Mouse (Mus musculus) lung, postnatal 25 days (tissue): Measurements from ENCODE around the gene Yeats2.
"Not testable (repeated sequence)": the region's sequence is repeated elsewhere in the genome, so short reads cannot be mapped to it uniquely, and the experiment has no call there.

Experiments
- DNase-seq: peaks from one replicate; pipeline ENCODE4 v3.0.0; 2022; ENCODE audit warnings: low spot score

Yeats2 gene

DNA sequence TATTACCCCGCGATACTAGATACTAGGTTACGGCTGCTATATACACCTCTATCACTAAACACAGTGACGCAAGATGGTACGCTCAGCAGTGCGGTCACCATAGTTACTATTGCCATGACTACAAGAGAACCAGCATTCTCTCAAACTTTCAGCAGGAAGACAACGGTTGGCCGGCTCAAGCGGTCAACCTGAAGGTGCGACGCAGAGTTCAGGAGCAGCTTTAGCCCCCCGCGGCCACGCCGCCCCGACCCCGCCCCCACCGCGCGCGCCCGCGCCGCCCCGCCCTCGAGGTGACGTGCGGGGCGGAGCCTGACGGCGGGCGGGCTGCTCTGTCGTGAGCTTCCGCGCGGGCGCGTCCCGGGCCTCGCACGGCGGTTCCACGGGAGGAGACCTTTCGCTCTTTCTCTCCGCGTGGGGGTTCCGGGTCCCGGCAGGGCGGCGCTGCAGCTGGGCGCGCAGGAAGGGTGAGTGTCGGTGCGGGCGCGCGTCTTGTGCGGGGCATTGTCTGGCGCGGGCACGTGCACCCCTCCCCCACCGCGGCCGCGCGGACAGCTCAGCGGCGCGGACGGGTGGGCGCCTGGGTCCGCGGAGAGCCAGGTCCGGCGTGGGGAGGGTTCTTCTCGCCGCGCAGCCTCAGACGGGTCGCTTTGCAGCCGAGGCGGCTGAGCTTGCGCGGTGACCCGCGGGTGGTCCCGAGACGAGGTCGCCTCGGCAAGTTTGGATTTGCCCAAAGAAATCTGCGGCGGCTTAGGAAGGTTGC is at the start of gene Yeats2:
Yeats2 (plus strand) TSS at position 292 of the 760 bp plus-strand sequence.
- peak; percentile 76 for DNase-seq

DNA sequence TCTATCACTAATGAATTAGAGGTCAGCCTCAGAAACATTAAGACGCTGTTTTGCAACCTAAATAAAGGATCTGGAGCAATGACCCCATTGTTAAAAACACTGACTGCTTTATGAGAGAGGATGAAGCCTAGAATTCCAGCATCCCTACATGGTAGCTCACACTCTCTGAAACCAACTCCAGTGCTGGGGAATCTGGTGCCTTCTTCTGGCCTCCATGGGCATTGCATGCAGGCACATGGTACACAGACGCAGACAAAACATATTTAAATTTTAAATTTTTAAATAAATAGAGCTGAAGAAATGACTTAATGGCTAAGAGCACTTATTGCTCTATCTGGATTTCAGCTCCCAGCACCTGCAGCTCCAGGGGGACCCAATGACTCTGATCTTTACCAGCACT is 44.9 kb upstream of the Yeats2 start:
- no peak for DNase-seq

DNA sequence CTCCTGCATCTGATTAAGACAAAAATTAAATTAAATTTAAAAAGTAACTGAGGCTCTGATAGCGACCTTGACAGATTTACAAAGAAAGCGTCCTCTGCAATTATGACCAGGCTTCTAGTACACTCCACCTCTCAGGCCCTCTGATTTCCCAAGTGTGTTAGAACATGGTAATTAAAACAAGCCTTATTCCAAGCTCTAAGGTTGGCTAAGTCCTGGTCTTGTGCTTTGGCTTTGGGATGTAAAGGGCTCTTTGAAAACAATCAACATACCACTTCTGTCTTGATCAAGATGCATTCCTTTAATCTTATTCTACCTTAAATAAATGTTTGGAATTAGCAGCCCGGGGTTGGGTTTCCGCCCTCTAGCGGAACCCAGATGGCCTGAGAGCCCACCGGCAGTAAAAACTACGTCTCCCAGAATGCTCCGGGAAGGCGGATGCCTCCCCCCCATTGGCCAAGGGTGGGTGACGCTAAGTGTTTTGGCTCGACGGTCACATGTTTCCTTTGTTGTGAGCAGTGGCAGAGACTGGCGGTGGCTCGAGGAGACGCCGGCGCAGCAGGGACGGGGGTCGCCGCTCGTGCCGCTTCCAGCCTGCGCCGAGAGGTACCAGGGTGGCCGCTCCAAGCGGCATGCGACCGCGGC is 43.7 kb upstream of the Yeats2 start, which contains the start of gene Klhl24:
Klhl24 (plus strand) TSS at position 474 of the 642 bp plus-strand sequence.
- DNase-seq, result peak; percentile 97

GRCm38 (mm10) chr16:20097711-20098374 is 43.0 kb upstream of the Yeats2 start:
- DNase-seq, result peak; percentile 98

DNA sequence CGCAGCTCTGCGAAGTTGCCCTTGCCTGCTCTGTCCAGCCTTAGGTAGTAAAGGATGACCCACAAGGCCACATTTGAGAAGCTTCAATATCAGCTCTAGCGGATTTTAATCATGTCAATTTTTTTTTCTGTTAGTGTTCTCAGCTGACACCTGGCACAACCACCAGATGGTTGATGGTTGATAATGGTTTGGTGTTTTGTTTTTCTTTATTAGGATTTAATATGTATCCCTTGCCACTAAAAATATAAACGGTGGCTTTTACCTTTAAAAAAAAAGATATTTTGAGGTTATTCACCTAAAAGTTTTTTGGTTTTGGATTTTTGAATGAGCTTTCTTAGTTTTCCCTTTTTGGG is 42.5 kb upstream of the Yeats2 start:
- no peak for DNase-seq

GRCm38 (mm10) chr16:20098866-20099629 is 41.8 kb upstream of the Yeats2 start:
- DNase-seq, result peak; percentile 61

- DNase-seq, result no peak
Measured at GRCm38 (mm10) chr16:20106996-20107395, 33.9 kb upstream of the Yeats2 start.

DNA sequence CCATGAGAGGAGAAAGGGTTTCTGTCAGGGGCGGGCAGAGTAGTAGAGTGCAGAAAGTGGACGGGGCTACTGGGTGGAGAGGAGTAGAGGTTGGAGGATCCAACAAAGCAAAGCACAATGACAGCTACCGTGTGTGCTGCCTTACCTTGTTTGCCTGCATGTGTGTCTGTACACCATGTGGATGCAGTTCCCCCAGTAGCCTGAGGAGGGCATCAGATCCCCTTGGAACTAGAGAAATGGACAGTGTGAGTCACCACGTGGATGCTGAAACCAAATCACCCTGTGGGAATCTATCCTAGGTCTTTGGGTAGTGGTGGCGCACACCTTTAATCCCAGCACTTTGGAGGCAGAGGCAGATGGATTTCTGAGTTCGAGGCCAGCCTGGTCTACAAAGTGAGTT is 31.9 kb upstream of the Yeats2 start:
- no peak for DNase-seq

DNA sequence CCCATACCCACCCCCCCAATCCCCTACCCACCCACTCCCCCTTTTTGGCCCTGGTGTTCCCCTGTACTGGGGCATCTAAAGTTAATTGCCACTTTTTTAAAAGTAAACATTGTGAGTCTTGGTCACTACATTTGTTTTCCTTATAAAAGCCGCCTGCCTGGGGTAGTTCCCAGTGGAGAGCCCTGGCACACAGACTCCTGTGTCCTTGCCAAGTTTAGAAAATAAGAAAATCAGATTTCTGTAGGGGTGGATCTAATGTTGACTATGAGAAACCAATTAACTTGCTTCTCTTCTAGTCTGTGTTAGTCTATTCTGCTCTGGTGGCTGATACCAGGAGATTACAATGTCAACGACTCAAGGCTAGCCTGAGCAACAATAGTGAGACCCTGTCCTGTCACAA is 28.2 kb upstream of the Yeats2 start:
- no peak for DNase-seq

DNA sequence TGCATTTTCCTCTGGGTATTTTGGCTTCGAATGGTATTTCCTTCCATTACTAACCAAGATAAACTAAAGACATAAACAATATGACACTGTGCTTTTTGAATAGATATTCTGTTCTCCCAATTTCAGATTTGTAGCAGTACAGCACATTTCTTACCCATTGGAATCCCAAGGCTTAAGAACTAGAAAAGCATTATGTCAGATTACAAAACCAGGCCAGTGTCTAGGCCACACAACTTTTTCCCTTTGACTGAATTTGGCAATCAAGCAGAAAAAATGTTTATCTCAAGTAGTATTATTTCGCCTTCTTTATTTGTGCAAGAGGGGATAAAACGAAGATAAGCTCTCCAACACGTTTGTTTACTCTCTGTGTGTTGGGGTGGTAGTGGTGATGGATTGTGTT is 24.8 kb upstream of the Yeats2 start:
- no peak for DNase-seq

DNA sequence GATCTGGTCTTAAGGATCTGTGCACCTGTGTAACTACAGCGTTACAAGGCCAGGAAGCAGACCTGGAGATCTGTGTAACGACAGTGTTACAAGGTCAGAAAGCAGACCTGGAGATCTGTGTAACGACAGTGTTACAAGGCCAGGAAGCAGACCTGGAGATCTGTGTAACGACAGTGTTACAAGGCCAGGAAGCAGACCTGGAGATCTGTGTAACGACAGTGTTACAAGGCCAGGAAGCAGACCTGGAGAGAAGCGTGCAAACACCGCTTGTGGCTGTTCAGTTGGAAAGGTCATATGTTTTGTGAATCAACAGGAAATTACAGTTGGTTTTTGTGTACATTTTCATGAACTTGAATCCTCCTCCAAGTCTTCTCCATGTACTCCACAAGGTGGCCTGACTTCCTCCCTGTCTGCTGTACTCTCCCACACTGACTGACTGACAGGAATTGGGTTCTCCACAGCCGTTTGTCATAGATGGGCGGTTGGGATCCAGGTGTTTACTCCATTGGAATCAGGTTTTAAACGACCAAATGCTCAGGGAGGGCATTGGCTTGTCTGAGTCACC is 14.5 kb upstream of the Yeats2 start:
- not testable (repeated sequence) for DNase-seq

DNA sequence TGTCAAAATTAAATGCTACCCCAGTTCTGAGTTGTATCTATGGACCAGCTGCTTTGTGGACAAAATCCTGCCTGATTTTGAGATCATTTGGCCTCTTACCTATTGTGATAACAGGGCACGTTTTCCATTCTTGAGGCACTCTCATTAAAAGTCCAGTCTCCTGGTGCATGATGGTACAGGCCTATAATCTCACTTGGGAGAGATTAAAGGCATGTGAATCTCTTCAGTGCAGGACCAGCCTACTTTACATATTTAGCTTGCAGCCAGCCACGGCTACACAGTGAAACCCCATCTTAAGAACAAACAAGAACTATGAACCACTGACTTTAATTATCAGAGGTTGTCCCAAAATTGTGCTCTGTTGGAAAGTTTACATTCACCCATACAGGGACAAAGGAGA is 10.5 kb upstream of the Yeats2 start:
- DNase-seq, result no peak

- DNase-seq, result no peak
Measured at GRCm38 (mm10) chr16:20144568-20144967, 3.7 kb downstream of the Yeats2 start.

GRCm38 (mm10) chr16:20151991-20152390 is 11.1 kb downstream of the Yeats2 start:
- no peak for DNase-seq

DNA sequence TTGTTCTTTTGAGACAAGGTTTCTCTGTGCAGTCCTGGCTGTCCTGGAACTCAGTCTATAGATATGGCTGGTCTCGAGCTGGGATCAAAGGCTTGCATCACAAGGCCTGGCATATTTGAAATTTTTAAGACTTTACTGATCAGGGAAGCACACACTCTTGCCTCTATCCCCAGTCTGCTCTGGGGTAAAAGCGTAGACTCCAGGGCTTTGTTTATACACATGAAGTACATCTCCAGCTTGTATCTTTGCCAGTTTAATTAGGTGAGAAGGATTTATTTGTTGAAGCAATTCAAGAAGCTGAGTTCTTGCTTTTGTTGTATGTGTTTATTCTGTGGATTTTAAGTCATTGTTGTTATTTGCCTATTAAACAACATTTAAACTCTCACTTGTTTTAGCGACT is 12.9 kb downstream of the Yeats2 start:
- peak; percentile 21 for DNase-seq

- DNase-seq, result no peak
Measured at GRCm38 (mm10) chr16:20160130-20160529, 19.3 kb downstream of the Yeats2 start.

GRCm38 (mm10) chr16:20169071-20169470 is 28.2 kb downstream of the Yeats2 start:
- DNase-seq, result no peak

DNA sequence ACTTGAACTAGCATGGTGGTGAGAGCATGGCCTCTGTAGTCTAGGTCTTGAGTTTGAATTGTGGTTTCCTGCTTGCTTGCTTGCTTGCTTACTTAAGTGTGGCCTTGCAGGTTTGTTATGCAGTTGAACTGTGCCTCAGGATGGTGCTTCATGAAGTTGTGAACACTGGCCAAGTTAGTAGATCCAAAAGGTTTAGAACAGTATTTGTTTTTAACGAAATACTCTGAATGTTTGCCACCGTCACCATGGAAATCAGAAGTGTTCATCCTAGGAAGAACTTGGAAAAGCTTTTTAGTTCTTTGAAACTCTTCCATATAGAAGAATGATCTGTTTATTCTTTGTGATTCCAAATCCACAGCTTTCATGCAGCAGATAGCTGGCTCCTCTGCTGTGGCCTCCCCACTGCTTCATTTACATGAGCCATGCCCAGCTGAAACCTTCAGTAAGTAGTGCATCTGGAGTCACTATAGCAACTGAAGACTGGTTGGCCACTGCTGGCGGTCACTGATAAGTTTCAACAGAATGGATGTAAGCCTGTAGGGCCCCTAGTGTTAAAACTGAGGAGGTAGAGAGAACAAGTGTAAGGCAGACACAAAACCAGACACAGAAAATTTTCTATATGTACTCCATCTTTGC is 28.7 kb downstream of the Yeats2 start:
- peak; percentile 30 for DNase-seq

GRCm38 (mm10) chr16:20179406-20180175 is 38.7 kb downstream of the Yeats2 start:
- no peak for DNase-seq

DNA sequence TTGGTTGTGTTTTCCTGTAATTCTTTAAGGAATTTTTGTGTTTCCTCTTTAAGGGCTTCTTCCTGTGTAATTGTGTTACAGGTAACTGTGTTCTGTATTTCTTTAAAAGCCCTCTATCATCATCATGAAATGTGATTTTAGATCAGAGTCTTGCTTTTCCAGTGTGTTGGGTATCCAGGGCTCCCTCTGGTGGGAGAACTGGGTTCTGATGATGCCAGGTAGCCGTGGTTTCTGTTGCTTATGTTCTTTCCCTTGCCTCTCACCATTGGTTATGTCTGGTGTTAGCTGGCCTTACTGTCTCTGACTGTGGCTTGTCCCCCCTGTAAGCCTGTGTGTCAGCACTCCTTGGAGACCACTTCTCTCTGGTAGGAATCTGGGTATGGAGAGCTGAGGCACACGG is 44.5 kb downstream of the Yeats2 start:
- DNase-seq, result no peak
